Mouse (Mus musculus): ENCODE results near the gene Isyna1.
"Not testable (repeated sequence)": the region's sequence is repeated elsewhere in the genome, so short reads cannot be mapped to it uniquely, and the experiment has no call there.

Gene Isyna1

DNA sequence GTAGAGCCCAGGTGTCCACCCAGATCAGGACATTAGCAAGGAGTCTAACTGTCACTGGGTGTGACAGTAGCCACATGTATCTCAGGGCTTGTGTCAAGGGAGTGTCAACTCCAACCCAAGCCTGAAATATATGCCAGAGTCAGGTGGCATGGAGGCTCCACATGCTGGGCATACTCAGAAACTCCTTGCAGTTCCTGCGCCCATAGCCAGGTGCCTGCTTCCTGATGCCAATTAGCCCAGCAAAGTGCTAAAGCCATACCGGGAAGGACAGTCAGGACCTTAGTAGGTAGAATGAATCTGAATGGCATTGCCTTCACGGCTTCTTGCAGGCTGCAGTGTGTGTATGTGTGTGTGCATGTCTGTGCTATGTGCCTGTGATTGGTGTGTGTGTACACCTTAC is 17.0 kb upstream of the Isyna1 start:
- DNase-seq (ENCODE audit: low spot score): no peak

DNA sequence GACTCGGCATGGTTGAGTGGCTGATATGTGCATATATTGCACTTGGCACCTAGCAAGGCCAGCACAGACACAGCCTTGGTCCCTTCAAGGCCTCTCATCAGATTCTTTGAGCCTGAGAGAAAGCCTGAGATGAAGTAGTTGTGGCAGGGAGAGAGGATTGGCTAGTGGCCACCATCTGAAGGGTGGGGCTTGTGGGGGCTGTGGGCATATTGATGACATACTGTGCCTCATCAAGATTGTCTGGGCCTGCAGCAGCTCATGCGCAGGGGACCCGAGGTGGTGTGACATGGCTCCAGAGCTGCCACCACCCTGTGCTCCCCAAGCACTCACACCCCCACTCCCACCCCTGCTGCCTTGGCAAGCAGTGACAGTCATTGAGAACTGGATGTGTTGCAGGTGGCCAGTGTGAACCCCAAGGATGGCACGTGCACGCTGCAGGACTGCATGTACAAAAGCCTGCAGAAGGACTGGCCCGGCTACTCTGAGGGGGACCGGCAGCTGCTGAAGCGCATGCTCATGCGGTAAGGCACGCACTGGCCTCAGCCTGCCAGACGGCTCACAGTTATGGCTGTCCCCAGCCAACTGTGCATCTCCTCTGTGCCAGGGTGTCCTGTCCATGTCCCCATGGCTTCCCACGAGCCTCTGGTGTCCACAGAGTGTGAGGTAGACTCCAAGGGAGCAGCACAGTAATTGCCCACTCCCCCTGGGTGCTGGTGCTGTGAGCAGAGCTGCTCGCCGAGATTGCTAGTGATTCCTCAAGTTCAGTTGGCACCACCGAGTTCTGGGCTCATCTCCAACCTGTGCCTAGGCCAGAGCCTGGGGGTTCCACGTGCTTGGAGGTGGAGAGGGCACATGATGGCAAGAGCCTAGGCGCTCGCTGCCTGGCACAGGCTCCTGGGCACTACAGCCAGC is 10.4 kb upstream of the Isyna1 start:
- DNase-seq (ENCODE audit: low spot score): no peak

DNA sequence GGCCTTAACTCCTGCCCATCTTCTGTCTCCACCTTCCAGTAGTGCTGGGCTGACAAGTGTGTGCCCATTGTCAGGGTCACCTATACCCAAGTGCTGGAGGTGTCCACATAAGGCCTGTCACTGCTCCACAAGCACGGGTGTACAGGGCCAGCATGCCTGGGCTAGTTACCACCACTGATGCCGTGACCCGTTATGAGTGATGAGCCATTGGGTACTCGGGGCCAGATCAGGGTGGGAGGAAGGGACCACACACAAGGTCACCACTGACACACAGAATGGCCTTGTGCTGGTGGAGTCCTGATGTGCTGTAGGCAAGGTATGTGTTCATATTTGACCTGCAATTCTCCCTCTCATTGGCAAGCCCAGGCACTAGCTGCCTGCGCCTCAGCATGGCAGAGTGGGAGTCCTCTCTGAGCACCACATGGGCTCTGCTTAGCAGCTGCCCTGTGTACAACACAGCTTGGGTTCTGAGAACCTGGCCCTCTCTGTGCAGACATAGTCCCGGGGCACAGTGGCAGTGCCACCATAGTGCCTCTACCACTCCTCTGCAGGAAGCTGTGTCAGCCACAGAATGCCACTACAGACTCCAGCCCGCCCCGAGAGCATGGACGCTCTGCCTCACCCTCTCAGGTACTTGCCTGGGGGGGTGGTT is 9.4 kb upstream of the Isyna1 start:
- DNase-seq (ENCODE audit: low spot score): no peak

DNA sequence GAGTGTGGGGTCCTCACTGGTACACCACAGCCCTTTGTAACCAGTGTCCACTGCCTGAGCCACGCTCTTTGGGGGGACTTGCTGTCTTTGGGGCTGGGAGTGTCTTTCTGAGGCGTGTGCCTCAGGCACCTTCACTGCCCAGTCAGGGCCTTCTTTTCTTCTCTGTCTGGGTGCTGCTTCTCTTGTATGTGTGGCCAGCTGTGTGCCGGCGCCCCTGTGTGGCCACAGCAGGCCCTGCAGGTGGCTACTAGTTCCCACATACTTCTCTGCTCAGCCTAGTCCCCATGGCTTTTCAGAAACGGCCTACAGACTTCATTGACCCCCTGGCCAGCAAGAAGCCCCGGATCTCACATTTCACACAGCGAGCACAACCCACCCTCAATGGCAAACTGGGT is 8.9 kb upstream of the Isyna1 start:
- DNase-seq (ENCODE audit: low spot score): peak; percentile 76

DNA sequence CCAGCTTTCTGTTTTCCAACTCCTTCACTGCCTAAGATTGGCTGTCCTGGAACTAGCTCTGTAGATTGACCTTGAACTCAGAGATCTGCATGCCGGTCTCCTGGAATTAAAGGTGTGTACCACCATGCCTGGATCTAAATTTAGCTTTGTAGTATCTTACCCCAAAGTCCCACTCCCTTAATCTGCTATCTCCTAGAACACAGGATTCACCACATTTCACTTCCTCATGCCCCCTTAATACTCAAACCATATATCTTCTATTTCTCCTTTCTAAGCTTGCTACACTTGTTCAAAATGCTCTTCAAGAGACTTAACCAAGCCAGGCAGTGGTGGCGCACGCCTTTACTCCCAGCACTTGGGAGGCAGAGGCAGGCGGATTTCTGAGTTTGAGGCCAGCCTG is 6.2 kb upstream of the Isyna1 start:
- DNase-seq (ENCODE audit: low spot score): not testable (repeated sequence)

DNA sequence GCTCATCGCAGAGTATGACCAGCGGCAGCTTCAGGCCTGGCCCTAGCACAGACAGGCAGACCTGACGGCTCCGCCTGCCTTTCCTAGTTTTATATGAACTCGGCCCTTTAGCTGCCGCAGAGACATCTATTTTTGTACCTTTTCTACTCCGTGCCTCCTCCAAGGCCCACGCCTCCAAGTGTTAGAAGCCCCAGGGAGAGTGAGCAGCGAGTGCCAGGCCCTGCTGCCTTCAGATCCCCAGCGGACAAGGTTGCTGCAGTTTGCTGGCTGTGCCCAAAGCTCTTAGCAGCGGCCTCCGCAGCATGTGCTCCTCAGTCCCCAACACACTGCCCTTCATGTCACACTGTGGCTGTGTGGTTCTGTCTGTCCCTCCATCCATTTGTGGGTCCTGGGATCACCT is 2.6 kb upstream of the Isyna1 start:
- no peak for DNase-seq (ENCODE audit: low spot score)

DNA sequence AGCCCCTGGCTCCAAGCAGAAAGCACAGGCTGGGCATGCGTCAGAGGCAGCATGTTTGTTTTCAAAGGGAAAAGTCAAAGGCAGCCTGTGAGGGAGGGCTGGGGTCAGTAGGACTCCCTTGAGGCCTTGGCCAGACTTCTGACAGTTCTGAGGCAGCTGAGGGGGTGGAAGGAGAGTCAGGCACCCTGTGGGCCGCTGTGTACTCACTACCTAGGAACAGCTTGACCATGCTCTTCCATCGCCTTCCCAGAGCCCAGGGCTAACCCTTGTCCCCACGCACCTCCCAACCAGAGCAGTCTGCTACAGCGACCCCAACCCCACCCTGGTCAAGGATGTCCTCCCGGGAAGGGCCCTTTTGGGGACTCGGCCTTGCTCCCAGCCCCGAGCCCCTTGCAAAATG is 1.0 kb upstream of the Isyna1 start:
- no peak for DNase-seq (ENCODE audit: low spot score)

DNA sequence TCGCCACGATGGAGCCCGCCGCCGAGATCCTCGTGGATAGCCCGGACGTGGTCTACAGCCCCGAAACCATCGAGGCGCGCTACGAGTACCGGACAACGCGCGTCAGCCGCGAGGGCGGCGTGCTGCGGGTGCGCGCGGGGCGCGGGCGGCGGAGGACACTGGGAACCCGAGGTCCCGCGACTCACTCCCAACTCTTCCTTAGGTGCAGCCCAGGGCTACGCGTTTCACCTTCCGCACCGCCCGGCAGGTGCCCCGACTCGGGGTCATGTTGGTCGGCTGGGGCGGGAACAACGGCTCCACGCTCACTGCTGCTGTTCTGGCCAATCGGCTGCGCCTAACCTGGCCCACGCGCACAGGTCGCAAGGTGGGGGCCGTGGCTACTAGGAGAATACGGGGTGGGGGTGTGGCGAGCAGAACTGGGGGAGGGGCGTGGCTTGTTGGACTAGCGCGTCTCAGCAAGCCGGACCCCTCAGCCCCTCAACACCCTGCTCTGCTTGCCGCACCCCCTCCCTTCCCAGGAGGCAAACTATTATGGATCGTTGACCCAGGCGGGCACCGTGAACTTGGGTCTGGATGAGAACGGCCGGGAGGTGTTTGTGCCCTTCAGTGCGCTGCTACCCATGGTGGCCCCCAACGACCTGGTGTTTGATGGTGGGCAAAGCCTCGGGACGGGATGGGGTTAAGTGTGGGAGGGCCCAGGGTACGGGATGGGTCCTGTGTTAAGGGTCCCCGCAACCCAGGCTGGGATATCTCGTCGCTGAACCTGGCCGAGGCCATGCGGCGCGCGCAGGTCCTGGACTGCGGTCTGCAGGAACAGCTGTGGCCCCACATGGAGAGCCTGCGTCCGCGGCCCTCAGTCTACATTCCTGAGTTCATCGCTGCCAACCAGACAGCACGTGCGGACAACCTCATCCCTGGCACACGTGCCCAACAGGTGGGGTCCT is 720 bp downstream of the Isyna1 start:
- DNase-seq (ENCODE audit: low spot score): peak; percentile 58

DNA sequence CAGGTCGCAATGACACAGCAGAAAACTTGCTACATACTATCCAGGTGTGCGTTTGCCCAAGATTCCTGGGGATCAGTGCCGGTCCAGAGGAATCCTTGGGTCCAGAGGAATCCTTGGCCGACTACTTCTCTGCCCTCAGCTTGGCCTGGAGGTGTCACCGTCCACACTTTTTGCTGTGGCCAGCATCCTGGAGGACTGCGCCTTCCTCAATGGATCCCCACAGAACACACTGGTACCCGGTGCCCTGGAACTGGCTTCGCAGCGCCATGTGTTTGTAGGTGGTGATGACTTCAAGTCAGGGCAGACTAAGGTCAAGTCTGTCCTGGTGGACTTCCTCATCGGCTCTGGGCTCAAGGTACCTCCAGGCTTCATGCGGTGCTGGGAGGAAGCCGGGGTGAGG is 1.6 kb downstream of the Isyna1 start:
- no peak for DNase-seq (ENCODE audit: low spot score)

DNA sequence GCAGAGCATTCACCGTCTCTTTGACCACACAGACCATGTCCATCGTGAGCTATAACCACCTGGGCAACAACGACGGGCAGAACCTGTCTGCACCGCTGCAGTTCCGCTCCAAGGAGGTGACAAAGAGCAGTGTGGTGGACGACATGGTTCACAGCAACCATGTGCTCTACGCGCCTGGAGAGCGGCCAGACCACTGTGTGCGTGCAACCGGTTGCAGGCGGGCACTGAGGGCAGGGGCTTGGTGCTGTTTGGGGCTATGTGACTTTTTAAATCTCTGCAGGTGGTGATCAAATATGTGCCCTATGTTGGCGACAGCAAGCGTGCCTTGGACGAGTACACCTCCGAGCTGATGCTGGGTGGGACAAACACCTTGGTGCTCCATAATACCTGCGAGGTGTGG is 2.0 kb downstream of the Isyna1 start:
- DNase-seq (ENCODE audit: low spot score): no peak

DNA sequence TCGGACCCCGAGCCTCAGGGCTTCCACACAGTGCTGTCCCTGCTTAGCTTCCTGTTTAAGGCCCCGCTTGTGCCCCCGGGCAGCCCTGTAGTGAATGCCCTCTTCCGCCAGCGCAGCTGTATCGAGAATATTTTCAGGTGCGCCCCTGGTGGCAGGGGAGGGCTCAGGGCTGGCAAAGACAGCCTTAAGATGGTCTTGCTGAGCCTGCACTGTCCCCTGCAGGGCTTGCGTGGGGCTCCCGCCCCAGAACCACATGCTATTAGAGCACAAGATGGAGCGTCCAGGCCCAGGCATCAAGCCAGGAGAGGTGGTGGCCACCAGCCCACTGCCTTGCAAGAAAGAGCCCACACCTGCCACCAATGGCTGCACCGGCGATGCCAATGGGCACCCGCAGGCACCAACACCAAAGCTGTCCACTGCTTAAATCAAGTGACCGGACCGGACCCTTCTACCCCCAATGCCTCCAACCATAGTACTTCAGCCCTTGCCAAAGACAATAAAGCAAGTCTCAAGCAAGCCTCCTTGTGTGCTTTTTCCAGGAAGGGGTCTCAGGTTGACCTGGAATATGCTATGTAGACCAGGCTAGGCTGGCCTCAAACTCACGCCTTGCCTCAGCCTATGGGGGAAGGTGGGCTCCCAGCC is 2.7 kb downstream of the Isyna1 start:
- DNase-seq (ENCODE audit: low spot score): no peak

DNA sequence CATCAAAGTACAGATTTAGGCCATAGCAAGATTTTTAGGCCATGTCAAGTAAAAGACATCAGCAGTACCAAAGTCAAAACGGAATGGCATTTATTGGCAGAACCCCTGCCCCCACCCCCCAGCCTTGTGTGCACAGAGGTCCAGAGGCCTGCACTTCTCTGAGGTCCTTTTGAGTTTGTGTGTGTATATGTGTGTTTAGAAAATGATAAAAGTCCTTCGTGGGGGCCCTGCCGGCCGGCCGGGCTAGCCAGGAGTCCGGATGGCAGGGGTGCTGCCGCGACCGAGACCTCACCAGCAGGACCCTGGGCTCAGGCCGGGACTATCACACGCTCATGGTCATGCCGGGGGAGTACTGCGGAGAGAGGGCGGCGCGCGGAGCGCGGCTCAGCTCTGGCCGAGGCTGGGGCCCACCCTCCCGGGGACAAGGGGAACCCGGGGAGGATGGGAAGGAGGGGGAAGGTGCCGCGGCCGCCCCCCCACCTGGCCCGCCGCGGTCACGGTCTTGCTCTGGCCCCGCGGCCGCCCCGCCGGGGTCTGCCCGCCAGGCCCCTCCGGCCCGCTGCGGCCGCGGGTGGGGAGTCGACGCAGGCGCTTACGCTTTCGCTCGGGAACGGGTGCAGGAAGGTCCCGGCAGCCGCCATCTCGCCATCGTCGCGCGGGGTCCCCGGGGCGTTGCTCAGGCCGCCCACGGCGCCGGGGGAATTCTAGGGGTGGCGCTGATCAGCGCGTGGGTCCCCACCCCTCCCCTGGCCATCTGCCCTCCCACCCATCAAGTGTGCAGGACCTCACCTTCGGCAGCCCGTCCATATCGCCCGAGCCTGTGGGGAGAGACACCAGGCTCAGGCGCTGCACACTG is 3.5 kb downstream of the Isyna1 start:
- DNase-seq (ENCODE audit: low spot score): no peak

DNA sequence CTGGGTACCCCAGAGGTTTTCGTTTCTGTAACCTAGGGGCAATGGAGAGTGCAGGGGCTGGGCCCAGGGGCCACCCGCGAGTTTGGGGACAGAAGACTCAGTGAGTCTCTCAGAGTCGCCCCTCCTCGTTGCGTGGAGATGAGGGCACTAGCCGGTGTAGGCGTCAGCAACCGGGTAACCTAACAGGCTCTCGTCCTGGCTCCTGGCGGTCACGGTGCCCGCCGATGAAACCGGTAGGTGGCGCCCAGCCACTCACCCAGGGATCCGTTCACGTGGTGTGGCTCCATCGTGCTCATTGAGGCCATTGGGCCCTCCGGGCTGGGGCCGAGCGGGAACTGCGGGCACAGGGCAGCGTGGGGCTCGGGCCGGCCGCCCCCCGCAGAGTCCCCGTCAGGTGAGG is 4.1 kb downstream of the Isyna1 start:
- no peak for DNase-seq (ENCODE audit: low spot score)

DNA sequence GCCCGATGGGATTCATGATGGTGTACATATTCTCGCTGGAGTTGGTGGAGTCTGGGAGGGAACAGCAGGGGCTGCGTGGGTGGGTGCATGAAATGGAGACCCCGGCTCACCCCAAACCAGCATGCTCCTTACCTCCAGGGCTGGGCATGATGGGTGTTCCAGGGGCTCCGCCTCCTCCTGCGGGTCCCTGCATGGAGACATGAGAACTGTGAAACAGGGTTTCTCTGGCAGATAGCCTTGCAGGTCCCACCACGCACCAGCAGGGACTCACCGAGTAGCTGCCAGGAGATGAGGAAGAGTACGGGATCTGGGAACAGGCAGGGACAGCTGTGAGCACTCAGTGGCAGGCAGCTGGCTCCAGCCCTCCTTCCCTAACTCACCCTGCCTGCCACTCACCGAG is 4.5 kb downstream of the Isyna1 start:
- DNase-seq (ENCODE audit: low spot score): no peak

DNA sequence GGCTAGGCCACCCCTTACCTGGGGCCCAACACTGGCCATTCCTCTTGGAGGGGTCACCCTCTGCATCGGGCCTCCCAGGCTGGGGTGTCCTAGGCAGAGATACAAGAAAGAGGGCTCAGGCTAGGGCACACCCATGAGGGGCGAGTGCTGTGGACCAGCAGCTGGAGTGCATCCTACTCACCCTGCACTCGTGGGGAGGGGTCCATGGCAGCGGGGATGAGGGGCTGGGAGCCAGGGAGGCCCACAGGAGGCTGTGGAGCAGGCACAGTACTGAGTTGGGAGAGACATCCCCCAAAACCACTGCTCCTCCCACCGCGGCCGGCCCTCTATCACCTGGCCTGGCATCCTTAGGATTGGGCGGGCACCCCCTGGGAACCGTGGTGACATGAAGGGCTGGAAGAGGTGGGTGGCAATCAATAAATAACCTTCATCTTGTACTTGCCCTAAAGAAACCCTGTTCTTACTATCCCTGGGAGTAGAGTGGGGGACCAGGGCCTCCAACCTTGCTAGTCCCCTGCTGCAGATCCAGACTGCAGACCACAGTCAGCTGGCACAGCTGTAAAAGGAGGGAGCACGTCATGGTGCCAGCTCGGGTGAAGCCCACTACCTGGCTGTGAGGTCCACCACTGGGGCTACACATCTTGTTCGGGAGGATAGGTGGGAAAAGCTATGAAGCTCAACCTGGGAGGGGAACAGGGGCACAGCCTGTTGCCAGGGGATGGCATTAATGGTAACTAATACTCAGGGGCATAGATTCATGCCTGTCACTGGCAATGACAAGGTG is 5.5 kb downstream of the Isyna1 start:
- DNase-seq (ENCODE audit: low spot score): no peak

DNA sequence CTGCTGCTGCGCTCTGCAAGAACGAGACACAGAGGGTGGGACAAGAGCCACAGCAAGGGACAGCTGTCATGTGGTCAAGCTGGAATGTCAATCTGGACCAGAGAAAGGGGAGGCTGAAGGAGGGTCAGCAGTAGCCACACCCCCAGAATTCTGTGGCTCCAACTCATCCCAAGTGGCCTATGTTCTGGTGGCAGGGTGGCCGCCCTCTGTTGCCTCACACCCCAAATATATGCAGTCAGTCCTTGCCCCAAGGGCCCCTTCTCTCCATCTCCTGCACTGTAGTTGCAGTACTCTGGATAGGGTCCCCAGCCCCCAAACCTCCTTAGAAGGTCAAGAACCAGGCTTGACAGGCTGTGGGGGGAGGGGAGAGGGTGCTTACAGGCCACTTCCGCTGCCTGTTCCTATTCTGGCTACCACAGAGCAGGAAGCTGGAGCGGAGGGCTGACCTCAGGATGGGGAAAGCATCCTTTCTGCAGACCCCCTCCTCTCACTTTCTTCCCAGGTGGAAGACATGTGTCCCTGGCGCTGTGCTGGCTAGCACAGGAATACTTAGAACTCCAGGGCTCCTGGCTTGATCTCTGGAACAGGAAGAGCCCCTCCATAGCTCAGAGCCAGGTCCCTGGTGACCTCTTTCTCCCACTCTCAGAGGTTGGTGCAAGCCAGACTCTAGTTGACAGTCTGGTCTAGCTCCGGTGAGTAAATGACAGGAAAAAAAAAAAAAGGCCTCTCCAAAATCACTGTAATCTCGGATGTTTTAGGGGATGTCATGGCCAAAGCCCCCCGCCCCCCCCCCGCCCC is 6.5 kb downstream of the Isyna1 start:
- peak; percentile 75 for DNase-seq (ENCODE audit: low spot score)

DNA sequence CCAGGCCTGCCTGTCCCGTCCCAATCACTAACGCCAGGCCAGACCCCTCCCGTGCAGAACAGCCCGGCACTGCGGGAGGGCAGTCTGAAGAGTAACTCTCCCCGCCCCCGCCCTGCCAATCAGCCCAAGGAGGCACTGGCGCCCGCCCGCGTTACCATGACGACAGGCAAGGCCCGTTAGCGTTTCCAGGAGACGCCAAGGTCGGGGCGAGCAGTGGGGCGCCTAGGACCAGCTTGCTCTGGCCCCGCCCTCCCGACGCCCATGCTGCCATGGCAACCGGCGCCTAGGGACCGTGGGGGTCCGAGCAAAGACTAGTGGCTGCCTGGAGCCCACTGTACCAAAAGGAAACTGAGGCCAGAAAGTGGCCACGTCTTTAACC is 7.1 kb downstream of the Isyna1 start:
- peak; percentile 93 for DNase-seq (ENCODE audit: low spot score)

DNA sequence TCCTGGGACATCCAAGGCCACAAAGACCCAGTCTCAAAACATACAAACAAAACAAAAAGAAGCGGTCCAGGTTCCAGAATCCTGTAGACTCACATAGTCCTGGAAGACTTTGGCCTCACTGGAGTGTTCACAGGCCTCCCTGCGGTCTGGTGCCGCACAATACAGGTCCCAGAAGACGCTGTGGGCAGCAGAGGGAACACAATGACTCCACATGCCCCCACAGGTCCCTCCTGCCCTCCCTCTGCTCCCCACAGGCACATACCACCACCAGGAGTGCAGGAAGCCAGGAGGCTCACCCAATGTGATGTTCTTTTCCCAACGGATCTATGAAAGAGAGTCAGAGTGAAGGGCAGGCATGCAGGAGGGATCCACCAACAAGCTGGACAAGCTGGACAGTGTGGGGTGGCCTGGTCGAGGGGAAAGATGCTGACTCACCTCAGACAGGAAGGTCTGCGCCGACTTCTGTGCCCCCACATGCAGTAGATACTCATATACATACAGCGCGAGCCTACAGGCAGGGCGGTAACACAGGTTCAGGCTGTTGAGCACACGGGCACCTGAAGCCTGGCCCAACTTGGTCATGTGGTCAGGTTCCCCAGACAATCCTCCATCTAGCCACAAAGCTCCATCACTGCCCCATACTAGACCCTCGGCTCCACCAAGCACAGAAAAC is 8.1 kb downstream of the Isyna1 start:
- DNase-seq (ENCODE audit: low spot score): no peak

DNA sequence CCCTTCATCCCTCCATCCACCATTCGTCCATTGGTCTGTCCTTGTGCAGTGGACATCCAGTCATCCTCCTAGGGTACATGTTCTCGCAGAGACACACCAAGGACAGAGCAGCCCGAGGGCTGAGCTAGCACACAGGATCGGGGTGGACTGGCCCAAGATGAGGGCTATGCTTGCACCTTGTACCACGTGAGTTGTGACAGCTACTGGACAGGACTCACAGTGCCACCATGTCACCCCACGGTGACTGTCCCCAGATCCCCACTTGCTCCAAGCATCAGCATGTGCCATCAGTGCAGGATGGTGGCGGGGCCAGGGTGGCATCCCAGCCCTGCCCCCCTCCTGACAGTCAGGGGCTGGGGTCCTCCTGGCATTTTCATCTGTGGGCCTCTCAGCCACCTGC is 10.4 kb downstream of the Isyna1 start:
- DNase-seq (ENCODE audit: low spot score): no peak

Measured in MN1 (cell line).